Mouse (Mus musculus): ENCODE data around the gene Sphk1. TPM values are rescaled to one million over a fixed set of nuclear protein-coding genes. Genes with fewer than 3 reads are reported as not detected.

Sphk1 gene
- polyA plus RNA-seq (2015; fragmentation: Nextera tagmentation; extraction: Ambion mirVana): 7.1 and 8.3 TPM in 2 replicates

DNA sequence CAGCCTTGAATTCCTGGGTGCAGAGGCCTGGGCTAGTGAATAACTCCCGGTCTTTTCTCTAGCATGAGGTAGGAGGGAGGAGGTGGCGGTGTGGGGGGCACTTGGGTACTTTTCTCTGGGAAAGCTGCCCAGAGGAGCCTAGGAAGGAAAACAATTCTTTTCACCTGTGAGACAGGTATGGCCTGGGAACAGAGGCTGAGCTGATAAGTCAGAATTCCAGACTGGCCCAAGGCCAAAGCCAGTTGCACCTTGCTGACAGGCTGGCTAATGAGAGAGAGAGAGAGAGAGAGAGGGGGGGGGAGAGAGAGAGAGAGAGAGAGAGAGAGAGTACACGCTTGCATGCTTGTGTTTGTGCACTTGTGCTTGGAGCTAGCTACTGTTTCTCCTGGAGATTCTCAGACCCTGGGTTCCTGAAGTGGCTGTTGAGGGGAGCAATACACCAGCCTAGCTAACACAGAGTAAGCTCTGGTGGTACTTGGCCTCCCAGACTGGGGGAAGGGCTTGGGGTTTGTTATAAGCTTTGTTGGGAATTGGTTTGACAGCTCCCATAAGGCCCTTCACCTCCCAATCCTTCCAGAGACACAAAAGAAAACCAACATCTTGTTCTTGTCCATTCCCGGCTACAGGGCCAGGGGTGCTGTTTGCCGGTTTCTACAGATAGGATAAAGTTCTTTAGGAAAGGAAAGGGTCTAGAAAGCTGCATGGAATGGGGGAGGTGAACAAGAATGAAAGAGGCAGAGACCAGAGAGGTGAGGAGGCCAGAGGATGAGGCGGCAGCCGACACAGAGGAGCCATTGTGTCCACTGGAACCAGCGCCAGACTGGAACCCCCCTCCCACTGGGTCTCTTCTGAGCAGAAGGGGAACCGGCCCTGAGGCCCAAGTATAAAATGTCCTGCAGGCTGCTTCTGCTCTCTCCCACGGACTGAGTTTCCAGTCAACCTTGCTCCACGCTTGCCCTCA lies at the start of gene Sphk1:
Gene Sphk1, plus strand, starts transcription at position 739 of the 961 bp plus-strand sequence.

DNA sequence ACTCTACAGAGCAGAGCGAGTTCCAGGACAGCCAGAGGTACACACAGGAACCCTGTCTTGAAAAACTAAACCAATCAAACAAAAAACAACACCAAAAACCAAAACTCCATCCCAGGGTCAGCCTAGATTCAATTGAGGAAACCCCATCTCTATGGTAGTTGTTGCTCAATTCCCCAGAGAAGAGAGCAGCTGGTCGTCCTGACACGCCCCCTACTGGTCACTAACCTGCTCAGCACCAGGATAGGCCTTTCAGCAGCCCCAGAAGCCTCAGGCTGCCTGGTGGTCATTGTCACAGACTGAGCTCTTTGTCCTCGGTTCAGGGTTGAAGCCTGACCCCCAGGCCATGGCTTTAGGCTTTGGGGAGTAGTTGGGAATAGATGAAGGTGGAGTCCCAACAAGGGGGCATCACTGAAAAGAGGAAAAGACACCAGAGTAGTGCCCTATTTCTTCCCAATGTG lies 36.9 kb upstream of the Sphk1 start, which contains the start of gene Prpsap1:
Gene Prpsap1, minus strand, starts transcription at position 408 of the 458 bp plus-strand sequence.

DNA sequence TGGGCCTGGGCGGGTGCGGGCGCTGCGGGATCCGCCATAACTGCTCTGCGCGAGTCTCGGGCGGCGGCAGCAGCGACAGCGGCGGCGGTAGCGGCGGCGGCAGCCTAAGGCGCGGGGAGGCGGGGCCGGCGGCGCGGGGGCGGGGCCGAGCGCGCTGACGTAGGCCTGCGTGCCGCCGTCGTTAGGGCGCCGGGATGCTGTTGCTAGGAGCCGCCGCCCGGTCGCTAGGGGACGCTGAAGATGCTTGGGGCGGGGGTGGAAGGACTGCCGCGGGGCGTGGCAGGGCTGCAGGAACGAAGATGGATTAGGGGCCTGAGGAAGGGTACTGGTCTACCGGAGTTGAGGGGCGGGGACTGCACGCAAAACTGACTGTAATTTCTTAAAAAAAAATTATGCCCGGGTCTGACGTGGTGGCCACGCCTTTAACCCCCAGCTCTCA lies 50.7 kb downstream of the Sphk1 start, which contains the start of gene Ube2o:
Gene Ube2o, minus strand, starts transcription at position 72 of the 439 bp plus-strand sequence.

Other genes starting within 250 kb of the Sphk1 start
- 0.77 and 3.2 TPM in 2 replicates for gene Galr2, start 250.0 kb upstream of the Sphk1 start, polyA plus RNA-seq (2015; fragmentation: Nextera tagmentation; extraction: Ambion mirVana)
- 45.9 and 65.6 TPM in 2 replicates for gene Exoc7, start 223.7 kb upstream of the Sphk1 start, polyA plus RNA-seq (2015; fragmentation: Nextera tagmentation; extraction: Ambion mirVana)
- 0.30 and 0.39 TPM in 2 replicates for gene Foxj1, start 195.5 kb upstream of the Sphk1 start, polyA plus RNA-seq (2015; fragmentation: Nextera tagmentation; extraction: Ambion mirVana)
- gene Rnf157, start 117.9 kb upstream of the Sphk1 start, polyA plus RNA-seq (2015; fragmentation: Nextera tagmentation; extraction: Ambion mirVana): 5.3 and 12.0 TPM in 2 replicates
- gene Ubald2, start 96.8 kb upstream of the Sphk1 start, polyA plus RNA-seq (2015; fragmentation: Nextera tagmentation; extraction: Ambion mirVana): 52.7 and 56.4 TPM in 2 replicates
- 0.10 and 0.11 TPM in 2 replicates for gene Qrich2, start 64.7 kb upstream of the Sphk1 start, polyA plus RNA-seq (2015; fragmentation: Nextera tagmentation; extraction: Ambion mirVana)
- 67.1 and 83.3 TPM in 2 replicates for gene Prpsap1, start 36.7 kb upstream of the Sphk1 start, polyA plus RNA-seq (2015; fragmentation: Nextera tagmentation; extraction: Ambion mirVana)
- 8.4 and 10.3 TPM in 2 replicates for gene Ube2o, start 50.5 kb downstream of the Sphk1 start, polyA plus RNA-seq (2015; fragmentation: Nextera tagmentation; extraction: Ambion mirVana)
- not detected in 2 replicates for gene Aanat, start 55.5 kb downstream of the Sphk1 start, polyA plus RNA-seq (2015; fragmentation: Nextera tagmentation; extraction: Ambion mirVana)
- gene Rhbdf2, start 96.1 kb downstream of the Sphk1 start, polyA plus RNA-seq (2015; fragmentation: Nextera tagmentation; extraction: Ambion mirVana): 5.1 and 8.4 TPM in 2 replicates
- gene Prcd, start 122.6 kb downstream of the Sphk1 start, polyA plus RNA-seq (2015; fragmentation: Nextera tagmentation; extraction: Ambion mirVana): 12.4 and 16.2 TPM in 2 replicates
- 28.6 and 33.4 TPM in 2 replicates for gene Cygb, start 123.4 kb downstream of the Sphk1 start, polyA plus RNA-seq (2015; fragmentation: Nextera tagmentation; extraction: Ambion mirVana)
- not detected in 2 replicates for gene St6galnac1, start 244.6 kb downstream of the Sphk1 start, polyA plus RNA-seq (2015; fragmentation: Nextera tagmentation; extraction: Ambion mirVana)

Data from adrenal gland, postnatal 0 days (tissue).